Mouse (Mus musculus): Measurements from ENCODE around the gene Fez2. TPM values are rescaled to one million over a fixed set of nuclear protein-coding genes. Genes with fewer than 3 reads are reported as not detected.

Fez2 gene
- polyA plus RNA-seq, 1 experiment from 2014 or later: 36.6 TPM

DNA sequence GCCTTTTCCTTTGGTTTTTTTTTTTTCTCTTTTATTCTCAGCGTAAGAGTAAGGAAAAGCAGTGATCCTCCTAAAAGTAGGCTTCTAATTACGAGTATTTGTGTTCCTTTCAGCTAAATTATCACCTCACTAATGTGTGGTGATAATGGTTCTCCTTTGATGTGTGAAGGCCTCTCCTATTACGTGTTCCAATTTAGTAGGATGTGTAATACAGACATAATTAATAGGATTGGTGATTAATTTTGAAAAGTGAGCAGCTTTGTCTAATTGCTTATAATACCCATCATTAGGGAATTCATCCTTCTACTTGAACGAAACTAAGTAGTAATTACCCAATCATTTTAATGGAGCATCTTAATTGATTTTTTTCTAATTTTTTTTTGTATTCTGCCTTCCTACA lies 60.2 kb downstream of the Fez2 start:
- no peak for DNase-seq (ENCODE audit: low spot score)
- peaks cover 12% of the 10 kb centered on the region for H3K36me3 ChIP-seq (replicated peaks)
- peaks cover 14% of the 10 kb centered on the region for H3K4me1 ChIP-seq
- no peaks in the 10 kb centered on the region for H3K27me3 ChIP-seq (replicated peaks; ENCODE audit: low read depth, poor library complexity, severe bottlenecking)
- no peak overlapping the region for H3K4me3 ChIP-seq
- 70% methylated on average over 4 of the region's 4 CpGs for WGBS
- no peaks in the 10 kb centered on the region for H3K9me3 ChIP-seq
- no peak overlapping the region for H3K27ac ChIP-seq (replicated peaks)

DNA sequence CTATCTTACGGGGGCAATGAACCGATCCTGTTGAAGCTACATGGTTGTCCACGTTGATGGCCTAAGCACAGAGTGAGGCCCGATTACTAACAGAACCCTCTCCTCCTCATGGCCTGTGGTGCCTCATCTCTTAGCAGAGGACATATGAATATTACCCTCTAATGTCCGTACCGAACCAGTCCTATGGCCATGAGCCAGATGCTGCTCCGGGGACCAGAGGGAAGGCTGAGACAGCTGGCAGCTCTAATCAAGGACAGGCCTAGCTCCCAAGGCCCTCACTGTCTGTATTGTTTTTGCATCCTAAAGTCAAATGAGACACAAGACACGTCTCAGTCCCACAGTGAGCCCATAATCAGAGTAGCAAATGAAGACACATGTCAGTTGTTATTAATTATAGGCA lies 62.3 kb downstream of the Fez2 start:
- Histone ChIP-seq H3K27ac (replicated peaks) (no peak overlapping the region), H3K27me3 (replicated peaks; ENCODE audit: low read depth, poor library complexity, severe bottlenecking) (no peaks in the 10 kb centered on the region), H3K36me3 (replicated peaks) (peaks cover 18% of the 10 kb centered on the region), H3K4me1 (peaks cover 21% of the 10 kb centered on the region), H3K4me3 (no peak overlapping the region), H3K9me3 (no peaks in the 10 kb centered on the region)
- whole genome bisulfite sequencing: 83% methylated on average over 8 of the region's 8 CpGs
- no peak for DNase-seq (ENCODE audit: low spot score)

GRCm38 (mm10) chr17:78354871-78355270 lies 63.1 kb downstream of the Fez2 start:
- Histone ChIP-seq H3K27ac (replicated peaks) (no peak overlapping the region), H3K36me3 (replicated peaks) (peaks cover 20% of the 10 kb centered on the region), H3K27me3 (replicated peaks; ENCODE audit: low read depth, poor library complexity, severe bottlenecking) (no peaks in the 10 kb centered on the region), H3K4me3 (no peak overlapping the region), H3K4me1 (peaks cover 21% of the 10 kb centered on the region), H3K9me3 (no peaks in the 10 kb centered on the region)
- DNase-seq (ENCODE audit: low spot score): no peak
- 92% methylated on average over 12 of the region's 12 CpGs for WGBS

- WGBS: 78% methylated on average over 2 of the region's 2 CpGs
- H3K27me3 ChIP-seq (replicated peaks; ENCODE audit: low read depth, poor library complexity, severe bottlenecking): no peaks in the 10 kb centered on the region
- H3K4me3 ChIP-seq: no peak overlapping the region
- H3K36me3 ChIP-seq (replicated peaks): peaks cover 24% of the 10 kb centered on the region
- no peak overlapping the region for H3K27ac ChIP-seq (replicated peaks)
- no peak for DNase-seq (ENCODE audit: low spot score)
- H3K4me1 ChIP-seq: peaks cover 21% of the 10 kb centered on the region
- no peaks in the 10 kb centered on the region for H3K9me3 ChIP-seq
Measured at GRCm38 (mm10) chr17:78354411-78354810, 63.5 kb downstream of the Fez2 start.

GRCm38 (mm10) chr17:78352500-78352855 lies 65.5 kb downstream of the Fez2 start:
- no peaks in the 10 kb centered on the region for H3K27me3 ChIP-seq (replicated peaks; ENCODE audit: low read depth, poor library complexity, severe bottlenecking)
- H3K4me1 ChIP-seq: peaks cover 21% of the 10 kb centered on the region
- no peak overlapping the region for H3K4me3 ChIP-seq
- WGBS: 88% methylated on average over 3 of the region's 3 CpGs
- H3K9me3 ChIP-seq: no peaks in the 10 kb centered on the region
- no peak for DNase-seq (ENCODE audit: low spot score)
- peaks cover 34% of the 10 kb centered on the region for H3K36me3 ChIP-seq (replicated peaks)
- no peak overlapping the region for H3K27ac ChIP-seq (replicated peaks)

GRCm38 (mm10) chr17:78351676-78352499 lies 66.1 kb downstream of the Fez2 start:
- H3K27me3 ChIP-seq (replicated peaks; ENCODE audit: low read depth, poor library complexity, severe bottlenecking): no peaks in the 10 kb centered on the region
- 80% methylated on average over 12 of the region's 12 CpGs for WGBS
- no peaks in the 10 kb centered on the region for H3K9me3 ChIP-seq
- H3K27ac ChIP-seq (replicated peaks): no peak overlapping the region
- H3K4me3 ChIP-seq: no peak overlapping the region
- peaks cover 39% of the 10 kb centered on the region for H3K36me3 ChIP-seq (replicated peaks)
- DNase-seq (ENCODE audit: low spot score): no peak
- peaks cover 21% of the 10 kb centered on the region for H3K4me1 ChIP-seq

GRCm38 (mm10) chr17:78347111-78347801 lies 70.7 kb downstream of the Fez2 start:
- Histone ChIP-seq H3K27me3 (replicated peaks; ENCODE audit: low read depth, poor library complexity, severe bottlenecking) (no peaks in the 10 kb centered on the region), H3K4me1 (0 out of 2 replicates have a peak, but pooled peaks cover 5% of the 10 kb centered on the region), H3K4me3 (no peak overlapping the region), H3K27ac (replicated peaks) (no peak overlapping the region), H3K9me3 (no peaks in the 10 kb centered on the region), H3K36me3 (replicated peaks) (peaks cover 34% of the 10 kb centered on the region)
- 96% methylated on average over 17 of the region's 17 CpGs for WGBS
- DNase-seq (ENCODE audit: low spot score): no peak

DNA sequence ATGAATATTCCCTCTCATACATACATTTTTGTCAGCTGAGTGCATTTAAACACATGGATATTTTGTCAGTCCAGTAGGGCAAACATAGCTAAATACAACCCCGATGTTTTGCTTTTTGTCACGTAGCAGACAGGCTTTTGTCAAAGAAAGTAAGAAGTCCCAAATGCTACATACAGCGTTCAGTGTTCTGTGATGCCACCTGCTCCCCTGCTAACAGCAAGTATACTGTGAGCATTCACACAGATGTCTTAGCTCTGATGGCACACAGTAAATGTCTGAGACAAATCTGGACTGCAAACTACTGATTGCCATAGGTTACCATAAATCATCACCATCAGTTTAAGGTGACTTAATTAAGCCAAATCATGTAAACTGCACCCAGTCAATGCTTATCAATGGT lies 74.3 kb downstream of the Fez2 start:
- Histone ChIP-seq H3K9me3 (no peaks in the 10 kb centered on the region), H3K27me3 (replicated peaks; ENCODE audit: low read depth, poor library complexity, severe bottlenecking) (no peaks in the 10 kb centered on the region), H3K4me3 (no peak overlapping the region), H3K27ac (replicated peaks) (no peak overlapping the region), H3K36me3 (replicated peaks) (peaks cover 19% of the 10 kb centered on the region), H3K4me1 (0 out of 2 replicates have a peak, but pooled peaks cover 4% of the 10 kb centered on the region)
- no peak for DNase-seq (ENCODE audit: low spot score)
- WGBS: 91% methylated on average over 3 of the region's 3 CpGs

GRCm38 (mm10) chr17:78335250-78335649 lies 82.7 kb downstream of the Fez2 start:
- Histone ChIP-seq H3K36me3 (replicated peaks) (peaks cover 23% of the 10 kb centered on the region), H3K9me3 (no peaks in the 10 kb centered on the region), H3K27ac (replicated peaks) (no peak overlapping the region), H3K4me3 (no peak overlapping the region), H3K27me3 (replicated peaks; ENCODE audit: low read depth, poor library complexity, severe bottlenecking) (no peaks in the 10 kb centered on the region), H3K4me1 (0 out of 2 replicates have a peak, but pooled peaks cover 4% of the 10 kb centered on the region)
- WGBS: 87% methylated on average over 8 of the region's 8 CpGs
- DNase-seq (ENCODE audit: low spot score): no peak

DNA sequence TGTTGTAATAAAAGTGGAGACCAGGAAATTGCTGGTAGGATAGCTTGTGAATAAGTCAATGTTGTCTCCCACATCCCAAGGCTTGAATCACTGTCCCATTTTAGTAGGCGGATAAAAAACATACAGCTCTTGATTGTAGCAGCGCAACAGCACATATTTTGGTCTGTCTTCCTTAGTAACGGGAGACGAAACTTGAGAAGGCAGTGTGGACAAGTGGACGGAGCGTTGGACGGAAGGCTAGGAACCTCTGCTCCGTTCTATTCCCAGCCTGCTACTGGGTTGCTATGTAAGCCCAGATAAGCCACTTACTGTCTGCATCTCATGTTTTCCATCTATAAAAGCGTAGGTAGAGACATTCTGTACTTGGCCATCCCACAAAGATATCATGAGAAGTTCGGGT lies 84.7 kb downstream of the Fez2 start:
- no peak for DNase-seq (ENCODE audit: low spot score)
- H3K27me3 ChIP-seq (replicated peaks; ENCODE audit: low read depth, poor library complexity, severe bottlenecking): no peaks in the 10 kb centered on the region
- no peak overlapping the region for H3K4me3 ChIP-seq
- WGBS: 92% methylated on average over 10 of the region's 10 CpGs
- H3K9me3 ChIP-seq: no peaks in the 10 kb centered on the region
- peaks cover 23% of the 10 kb centered on the region for H3K36me3 ChIP-seq (replicated peaks)
- no peaks in the 10 kb centered on the region for H3K4me1 ChIP-seq
- no peak overlapping the region for H3K27ac ChIP-seq (replicated peaks)

DNA sequence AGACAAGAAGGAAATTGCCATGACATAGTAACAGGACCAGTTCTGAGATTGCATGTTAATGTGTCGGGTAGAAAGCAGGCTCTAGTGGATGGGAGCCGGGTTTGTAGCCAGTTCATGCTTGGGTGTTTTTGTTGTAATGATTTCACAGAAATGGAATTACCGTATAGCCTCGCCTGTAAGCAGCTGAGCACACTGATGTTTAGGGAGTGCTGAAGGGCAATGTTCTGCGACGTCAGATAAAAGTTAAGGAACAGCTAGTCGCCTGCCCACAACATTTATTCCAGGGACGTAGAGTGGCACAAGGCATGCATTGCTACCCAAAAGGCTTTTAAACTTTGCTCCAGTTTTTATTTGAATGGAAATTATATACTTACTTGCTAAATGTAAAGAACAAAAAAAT lies 86.5 kb downstream of the Fez2 start:
- 91% methylated on average over 8 of the region's 8 CpGs for WGBS
- Histone ChIP-seq H3K9me3 (no peaks in the 10 kb centered on the region), H3K4me3 (no peak overlapping the region), H3K27ac (replicated peaks) (no peak overlapping the region), H3K27me3 (replicated peaks; ENCODE audit: low read depth, poor library complexity, severe bottlenecking) (no peaks in the 10 kb centered on the region), H3K36me3 (replicated peaks) (peaks cover 16% of the 10 kb centered on the region), H3K4me1 (0 out of 2 replicates have a peak, but pooled peaks cover under 1% of the 10 kb centered on the region)
- no peak for DNase-seq (ENCODE audit: low spot score)

GRCm38 (mm10) chr17:78328287-78328686 lies 89.7 kb downstream of the Fez2 start:
- Histone ChIP-seq H3K27ac (replicated peaks) (no peak overlapping the region), H3K27me3 (replicated peaks; ENCODE audit: low read depth, poor library complexity, severe bottlenecking) (no peaks in the 10 kb centered on the region), H3K9me3 (no peaks in the 10 kb centered on the region), H3K36me3 (replicated peaks) (peaks cover 6% of the 10 kb centered on the region; the same call in 1 of the 2 replicates), H3K4me3 (no peak overlapping the region), H3K4me1 (peaks cover 11% of the 10 kb centered on the region)
- WGBS: 71% methylated on average over 3 of the region's 3 CpGs
- no peak for DNase-seq (ENCODE audit: low spot score)

GRCm38 (mm10) chr17:78327187-78327586 lies 90.8 kb downstream of the Fez2 start:
- H3K9me3 ChIP-seq: no peaks in the 10 kb centered on the region
- peaks cover 6% of the 10 kb centered on the region; the same call in 1 of the 2 replicates for H3K36me3 ChIP-seq (replicated peaks)
- DNase-seq (ENCODE audit: low spot score): no peak
- WGBS: 81% methylated on average over 4 of the region's 4 CpGs
- peaks cover 22% of the 10 kb centered on the region for H3K4me1 ChIP-seq
- H3K27me3 ChIP-seq (replicated peaks; ENCODE audit: low read depth, poor library complexity, severe bottlenecking): no peaks in the 10 kb centered on the region
- H3K27ac ChIP-seq (replicated peaks): no peak overlapping the region
- no peak overlapping the region for H3K4me3 ChIP-seq
